Mouse (Mus musculus): ENCODE data around the gene Ptch1. TPM values are rescaled to one million over a fixed set of nuclear protein-coding genes. Genes with fewer than 3 reads are reported as not detected.

Ptch1 gene
- polyA plus RNA-seq, 1 experiment from 2014 or later = 2.5 TPM

DNA sequence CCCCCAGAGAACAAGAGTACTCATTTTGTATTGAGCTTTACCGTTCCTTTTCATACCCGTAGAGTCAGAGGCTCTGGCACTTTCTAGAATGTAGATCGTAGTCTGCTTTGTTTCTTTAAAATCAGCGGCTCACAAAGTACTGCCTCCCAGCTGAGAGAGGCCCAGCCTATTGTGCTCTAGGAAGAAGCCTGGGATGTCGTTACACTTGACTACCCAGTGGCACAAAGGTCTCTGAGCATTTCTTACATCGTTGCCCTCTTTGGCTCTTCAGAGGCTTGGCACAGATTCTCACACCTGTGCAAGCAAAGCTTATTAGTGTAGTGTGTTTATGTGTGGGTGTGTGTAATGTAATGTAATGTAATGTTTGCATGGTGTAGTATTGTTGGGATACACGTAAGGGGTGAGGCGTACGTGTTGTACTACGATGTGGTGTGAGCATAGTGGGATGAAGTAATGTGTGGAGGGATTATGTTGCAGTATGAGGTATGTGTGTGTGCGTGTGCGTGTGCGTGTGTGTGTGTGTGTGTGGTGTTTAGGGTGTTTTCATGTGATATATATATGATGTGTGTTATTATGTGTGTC lies 20.2 kb upstream of the Ptch1 start:
- no peaks in the 10 kb centered on the region for H3K9me3 ChIP-seq (ENCODE audit: low read length)
- no peaks in the 10 kb centered on the region for H3K27me3 ChIP-seq (ENCODE audit: insufficient read depth, low read length)
- ATAC-seq (no peak), DNase-seq (no peak)
- no peak overlapping the region for H3K9ac ChIP-seq (replicated peaks)
- H3K4me3 ChIP-seq (ENCODE audit: low read depth, low read length) = no peak overlapping the region
- H3K4me2 ChIP-seq (ENCODE audit: low read depth, low read length) = no peak overlapping the region
- 86% methylated on average over 13 of the region's 13 CpGs for WGBS (ENCODE audit: insufficient replicate concordance)
- no peaks in the 10 kb centered on the region for H3K4me1 ChIP-seq (ENCODE audit: insufficient read depth)
- no peak overlapping the region for H3K27ac ChIP-seq (ENCODE audit: low read depth)
- no peak for TF ChIP-seq CTCF (IDR thresholded peaks at IDR 0.05; ENCODE audit: low read depth)
- no peak for TF ChIP-seq EP300 (IDR thresholded peaks at IDR 0.05; ENCODE audit: low read depth)
- no peaks in the 10 kb centered on the region for H3K36me3 ChIP-seq (replicated peaks; ENCODE audit: insufficient read depth, low read length)

DNA sequence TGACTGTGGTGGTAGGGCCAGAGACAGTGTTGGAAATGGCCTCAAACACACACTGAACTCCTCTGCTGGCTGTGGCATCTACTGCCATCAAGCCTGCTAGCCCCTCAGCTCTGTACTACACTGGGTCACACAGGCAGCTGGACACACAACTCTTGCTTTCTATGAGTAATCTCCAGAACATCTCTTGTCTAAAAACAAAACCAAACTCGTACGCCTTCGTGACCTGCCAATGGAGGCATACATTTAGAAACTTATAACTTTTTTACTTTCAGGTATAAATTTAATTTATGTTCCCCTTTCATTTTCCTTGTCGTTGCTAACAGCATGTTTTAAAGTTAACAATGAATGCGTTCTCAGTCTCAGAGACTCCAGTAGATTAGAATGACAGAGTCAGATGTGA lies 19.4 kb upstream of the Ptch1 start:
- TF ChIP-seq EP300 (IDR thresholded peaks at IDR 0.05; ENCODE audit: low read depth) = no peak
- TF ChIP-seq CTCF (IDR thresholded peaks at IDR 0.05; ENCODE audit: low read depth) = no peak
- no peak overlapping the region for H3K4me3 ChIP-seq (ENCODE audit: low read depth, low read length)
- H3K27ac ChIP-seq (ENCODE audit: low read depth) = no peak overlapping the region
- no peaks in the 10 kb centered on the region for H3K9me3 ChIP-seq (ENCODE audit: low read length)
- 84% methylated on average over 5 of the region's 5 CpGs for WGBS (ENCODE audit: insufficient replicate concordance)
- no peaks in the 10 kb centered on the region for H3K36me3 ChIP-seq (replicated peaks; ENCODE audit: insufficient read depth, low read length)
- DNase-seq (no peak), ATAC-seq (no peak)
- no peak overlapping the region for H3K4me2 ChIP-seq (ENCODE audit: low read depth, low read length)
- H3K27me3 ChIP-seq (ENCODE audit: insufficient read depth, low read length) = no peaks in the 10 kb centered on the region
- no peaks in the 10 kb centered on the region for H3K4me1 ChIP-seq (ENCODE audit: insufficient read depth)
- no peak overlapping the region for H3K9ac ChIP-seq (replicated peaks)

GRCm38 (mm10) chr13:63574601-63575000 lies 1.2 kb upstream of the Ptch1 start:
- no peak overlapping the region for H3K4me3 ChIP-seq (ENCODE audit: low read depth, low read length)
- peaks cover 11% of the 10 kb centered on the region for H3K4me1 ChIP-seq (ENCODE audit: insufficient read depth)
- H3K36me3 ChIP-seq (replicated peaks; ENCODE audit: insufficient read depth, low read length) = no peaks in the 10 kb centered on the region
- no peak overlapping the region for H3K9ac ChIP-seq (replicated peaks)
- WGBS (ENCODE audit: insufficient replicate concordance) = 55% methylated on average over 4 of the region's 4 CpGs
- peaks cover 50% of the 10 kb centered on the region for H3K27me3 ChIP-seq (ENCODE audit: insufficient read depth, low read length)
- ATAC-seq = no peak
- H3K27ac ChIP-seq (ENCODE audit: low read depth) = no peak overlapping the region
- H3K4me2 ChIP-seq (ENCODE audit: low read depth, low read length) = no peak overlapping the region
- H3K9me3 ChIP-seq (ENCODE audit: low read length) = no peaks in the 10 kb centered on the region
- TF ChIP-seq EP300 (IDR thresholded peaks at IDR 0.05; ENCODE audit: low read depth) (no peak), CTCF (IDR thresholded peaks at IDR 0.05; ENCODE audit: low read depth) (no peak)
- DNase-seq = no peak

- peaks cover 55% of the 10 kb centered on the region for H3K27me3 ChIP-seq (ENCODE audit: insufficient read depth, low read length)
- H3K27ac ChIP-seq (ENCODE audit: low read depth) = no peak overlapping the region
- no peak for ATAC-seq
- peak overlapping the region; percentile 23; the same call in 1 of the 2 replicates for H3K9ac ChIP-seq (replicated peaks)
- WGBS (ENCODE audit: insufficient replicate concordance) = under 1% methylated on average over 66 of the region's 67 CpGs
- H3K4me1 ChIP-seq (ENCODE audit: insufficient read depth) = peaks cover 18% of the 10 kb centered on the region
- peak; percentile 27 for DNase-seq
- TF ChIP-seq EP300 (IDR thresholded peaks at IDR 0.05; ENCODE audit: low read depth) (no peak), CTCF (IDR thresholded peaks at IDR 0.05; ENCODE audit: low read depth) (no peak)
- no peaks in the 10 kb centered on the region for H3K36me3 ChIP-seq (replicated peaks; ENCODE audit: insufficient read depth, low read length)
- peak overlapping the region; percentile 90 for H3K4me2 ChIP-seq (ENCODE audit: low read depth, low read length)
- H3K4me3 ChIP-seq (ENCODE audit: low read depth, low read length) = peak overlapping the region; percentile 52
- H3K9me3 ChIP-seq (ENCODE audit: low read length) = no peaks in the 10 kb centered on the region
Measured at GRCm38 (mm10) chr13:63572453-63573255, 744 bp downstream of the Ptch1 start.

DNA sequence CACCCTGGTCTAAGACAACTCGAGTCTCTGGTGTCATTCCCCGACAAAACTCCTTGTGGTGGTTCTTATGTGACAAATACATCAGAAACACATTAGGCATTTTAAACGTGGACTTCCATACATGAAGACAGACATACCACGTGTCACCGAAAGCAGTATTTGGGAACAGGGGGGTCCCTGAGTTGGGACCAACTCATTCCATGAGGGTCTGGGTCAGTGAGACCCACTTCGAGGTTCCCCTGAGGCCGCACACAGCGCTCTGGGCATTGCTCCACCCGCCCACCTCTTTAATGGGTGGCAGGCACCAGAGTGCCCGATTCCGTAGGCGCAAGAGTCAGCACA lies 1.3 kb downstream of the Ptch1 start:
- H3K4me2 ChIP-seq (ENCODE audit: low read depth, low read length) = peak overlapping the region; percentile 90
- DNase-seq (no peak), ATAC-seq (no peak)
- H3K27me3 ChIP-seq (ENCODE audit: insufficient read depth, low read length) = peaks cover 55% of the 10 kb centered on the region
- H3K4me1 ChIP-seq (ENCODE audit: insufficient read depth) = peaks cover 21% of the 10 kb centered on the region
- H3K9ac ChIP-seq (replicated peaks) = no peak overlapping the region
- peak overlapping the region; percentile 52 for H3K4me3 ChIP-seq (ENCODE audit: low read depth, low read length)
- WGBS (ENCODE audit: insufficient replicate concordance) = 7% methylated on average over 12 of the region's 12 CpGs
- H3K9me3 ChIP-seq (ENCODE audit: low read length) = no peaks in the 10 kb centered on the region
- no peak overlapping the region for H3K27ac ChIP-seq (ENCODE audit: low read depth)
- no peaks in the 10 kb centered on the region for H3K36me3 ChIP-seq (replicated peaks; ENCODE audit: insufficient read depth, low read length)
- TF ChIP-seq EP300 (IDR thresholded peaks at IDR 0.05; ENCODE audit: low read depth) = no peak
- no peak for TF ChIP-seq CTCF (IDR thresholded peaks at IDR 0.05; ENCODE audit: low read depth)

DNA sequence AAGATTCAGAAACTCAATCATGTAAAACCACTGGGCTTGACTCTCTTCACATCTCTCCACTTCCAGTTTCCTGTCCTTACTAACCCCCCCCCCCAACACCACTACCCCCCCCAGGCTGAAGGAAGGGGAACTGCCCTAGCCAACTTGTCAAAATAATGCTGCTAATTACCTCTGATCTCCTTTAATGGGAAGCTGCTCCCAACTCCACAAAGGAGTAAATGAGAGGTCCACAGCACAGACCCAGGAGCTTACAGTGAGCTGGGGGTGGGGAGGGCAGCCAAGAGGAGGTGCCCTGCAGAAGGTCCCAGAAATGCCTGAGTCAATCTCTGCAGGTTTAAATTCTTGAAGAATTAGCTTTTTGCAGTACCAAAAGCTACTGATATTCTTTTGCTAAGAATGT lies 2.9 kb downstream of the Ptch1 start:
- no peak overlapping the region for H3K27ac ChIP-seq (ENCODE audit: low read depth)
- no peaks in the 10 kb centered on the region for H3K9me3 ChIP-seq (ENCODE audit: low read length)
- H3K4me3 ChIP-seq (ENCODE audit: low read depth, low read length) = no peak overlapping the region
- H3K9ac ChIP-seq (replicated peaks) = no peak overlapping the region
- peaks cover 55% of the 10 kb centered on the region for H3K27me3 ChIP-seq (ENCODE audit: insufficient read depth, low read length)
- H3K4me1 ChIP-seq (ENCODE audit: insufficient read depth) = peaks cover 27% of the 10 kb centered on the region
- no peaks in the 10 kb centered on the region for H3K36me3 ChIP-seq (replicated peaks; ENCODE audit: insufficient read depth, low read length)
- ATAC-seq (no peak), DNase-seq (no peak)
- no peak overlapping the region for H3K4me2 ChIP-seq (ENCODE audit: low read depth, low read length)
- TF ChIP-seq CTCF (IDR thresholded peaks at IDR 0.05; ENCODE audit: low read depth) = no peak
- no peak for TF ChIP-seq EP300 (IDR thresholded peaks at IDR 0.05; ENCODE audit: low read depth)

Data from liver, postnatal 0 days (tissue).